Mouse (Mus musculus): Measurements from ENCODE around the gene Tmem123.

DNA sequence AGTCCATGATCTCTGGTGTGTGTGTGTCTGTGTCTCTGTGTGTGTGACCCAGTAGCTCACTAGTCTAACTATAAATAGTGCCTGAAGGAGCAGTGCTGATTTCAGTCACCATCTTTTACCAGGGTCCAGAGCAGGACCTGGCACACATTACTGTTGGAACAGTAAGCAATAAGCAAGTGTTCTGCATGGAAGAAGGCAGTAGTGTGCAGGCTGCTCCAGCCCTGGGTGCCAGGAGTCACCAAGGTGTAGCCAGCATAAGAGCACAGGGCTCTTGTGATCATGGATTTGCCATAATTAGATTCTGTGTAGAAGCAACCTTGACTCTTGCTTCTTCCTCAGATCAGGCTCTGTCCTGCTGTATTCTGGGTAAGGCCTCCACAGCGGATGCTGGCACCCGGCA is 8.5 kb downstream of the Tmem123 start:
- TF ChIP-seq CTCF (IDR thresholded peaks at IDR 0.05; ENCODE audit: control insufficient read depth, insufficient read depth, insufficient replicate concordance, low read depth, low read length) (no peak), POLR2A (IDR thresholded peaks at IDR 0.05; ENCODE audit: control insufficient read depth, low read depth, low read length) (no peak)
